Mouse (Mus musculus): ENCODE data around the gene Gm5152. TPM values are rescaled to one million over a fixed set of nuclear protein-coding genes. Genes with fewer than 3 reads are reported as not detected.
"Not testable (repeated sequence)": the region's sequence is repeated elsewhere in the genome, so short reads cannot be mapped to it uniquely, and the experiment has no call there.

Gene Gm5152
- not detected for total RNA-seq (2021)
- long read RNA-seq, experiment 1: 0 reads
- long read RNA-seq, experiment 2: 0 reads

- DNase-seq (ENCODE audit: low spot score in 2 of 2): not testable (repeated sequence)
These were observed at the start of gene Gm5152 for GRCm38 (mm10) chr5:10246426-10246825. Gene Gm5152, minus strand, starts transcription at chr5:10246526.

- not testable (repeated sequence) for DNase-seq (ENCODE audit: low spot score in 2 of 2)
These were observed 8.4 kb upstream of the Gm5152 start for GRCm38 (mm10) chr5:10254768-10255167.

- DNase-seq (ENCODE audit: low spot score in 2 of 2): not testable (repeated sequence)
These were observed 556 bp downstream of the Gm5152 start for GRCm38 (mm10) chr5:10245770-10246169.

- DNase-seq (ENCODE audit: low spot score in 2 of 2): not testable (repeated sequence)
These were observed 5.9 kb downstream of the Gm5152 start for GRCm38 (mm10) chr5:10240436-10240835.

- no peak for DNase-seq (ENCODE audit: low spot score in 2 of 2)
These were observed 26.0 kb downstream of the Gm5152 start for GRCm38 (mm10) chr5:10220317-10220716.

GRCm38 (mm10) chr5:10203067-10203466, 43.3 kb downstream of the Gm5152 start:
- no peak for DNase-seq (ENCODE audit: low spot score in 2 of 2)

GRCm38 (mm10) chr5:10196880-10197279, 49.4 kb downstream of the Gm5152 start:
- DNase-seq (ENCODE audit: low spot score in 2 of 2): no peak
